Mouse (Mus musculus) embryonic facial prominence, embryonic 12.5 days (tissue): Measurements from ENCODE around the gene Smug1. TPM values are rescaled to one million over a fixed set of nuclear protein-coding genes. Genes with fewer than 3 reads are reported as not detected.

ENCODE experiments used
- ATAC-seq: fragments of 200-750 bp; cut with Nextera tagmentation; 2 replicates; pipeline ENCODE4 v1.8.0; 2017; ENCODE audit not compliant: insufficient number of reproducible peaks, insufficient read depth, low FRiP score, low TSS enrichment
- H3K27ac ChIP-seq: fragments of 300-500 bp; sonication (generic); 2 replicates; pipeline ENCODE4 v1.5.1; 2016; ENCODE audit warnings: mild to moderate bottlenecking
- H3K27me3 ChIP-seq: fragments of 300-500 bp; sonication (generic); 2 replicates; pipeline ENCODE4 v1.6.1; 2016; ENCODE audit warnings: mild to moderate bottlenecking, moderate library complexity
- H3K36me3 ChIP-seq: fragments of 300-500 bp; sonication (generic); 2 replicates; pipeline ENCODE4 v1.6.1; 2016; ENCODE audit warnings: mild to moderate bottlenecking
- H3K4me1 ChIP-seq: fragments of 300-500 bp; sonication (generic); 2 replicates; pipeline ENCODE4 v1.6.1; 2016
- H3K4me2 ChIP-seq: fragments of 300-500 bp; sonication (generic); replicated peaks from 2 replicates; pipeline ENCODE4 v1.6.1; 2016; ENCODE audit warnings: mild to moderate bottlenecking, moderate library complexity
- H3K4me3 ChIP-seq: fragments of 300-500 bp; sonication (generic); 2 replicates; pipeline ENCODE4 v1.5.1; 2016; ENCODE audit warnings: mild to moderate bottlenecking
- H3K9ac ChIP-seq: fragments of 300-500 bp; sonication (generic); 2 replicates; pipeline ENCODE4 v1.6.1; 2016; ENCODE audit warnings: mild to moderate bottlenecking, moderate library complexity
- H3K9me3 ChIP-seq: fragments of 300-500 bp; sonication (generic); 2 replicates; pipeline ENCODE4 v1.6.1; 2016; ENCODE audit warnings: mild to moderate bottlenecking, moderate library complexity
- WGBS: fragments of 180-500 bp; shearing (Covaris S2); methylation state at CpG from one replicate; pipeline ENCODE4 v1.1.7; 2016; 5-methylcytosine and 5-hydroxymethylcytosine counted together
- polyA plus RNA-seq: library from polyadenylated mRNA; unstranded; fragments of >200 nt; fragmentation: Nextera tagmentation; extraction: Ambion mirVana; gene quantifications from 2 replicates; pipeline ENCODE4 v1.2.1, GENCODE M21; 2016

Smug1 gene
- polyA plus RNA-seq, 1 experiment from 2014 or later = 16.6 TPM

- H3K4me2 ChIP-seq = no peak overlapping the region
- peaks cover 12% of the 10 kb centered on the region for H3K4me1 ChIP-seq
- peaks cover 27% of the 10 kb centered on the region for H3K36me3 ChIP-seq
- H3K9ac ChIP-seq = no peak overlapping the region
- WGBS = 74% methylated on average over 6 of the region's 6 CpGs
- H3K27ac ChIP-seq = no peak overlapping the region
- peaks cover 6% of the 10 kb centered on the region; the same call in 1 of the 2 replicates for H3K27me3 ChIP-seq
- no peak for ATAC-seq
- no peak overlapping the region for H3K4me3 ChIP-seq
- H3K9me3 ChIP-seq = no peaks in the 10 kb centered on the region
Observed at GRCm38 (mm10) chr15:103187803-103188202, 20.9 kb upstream of the Smug1 start.

DNA sequence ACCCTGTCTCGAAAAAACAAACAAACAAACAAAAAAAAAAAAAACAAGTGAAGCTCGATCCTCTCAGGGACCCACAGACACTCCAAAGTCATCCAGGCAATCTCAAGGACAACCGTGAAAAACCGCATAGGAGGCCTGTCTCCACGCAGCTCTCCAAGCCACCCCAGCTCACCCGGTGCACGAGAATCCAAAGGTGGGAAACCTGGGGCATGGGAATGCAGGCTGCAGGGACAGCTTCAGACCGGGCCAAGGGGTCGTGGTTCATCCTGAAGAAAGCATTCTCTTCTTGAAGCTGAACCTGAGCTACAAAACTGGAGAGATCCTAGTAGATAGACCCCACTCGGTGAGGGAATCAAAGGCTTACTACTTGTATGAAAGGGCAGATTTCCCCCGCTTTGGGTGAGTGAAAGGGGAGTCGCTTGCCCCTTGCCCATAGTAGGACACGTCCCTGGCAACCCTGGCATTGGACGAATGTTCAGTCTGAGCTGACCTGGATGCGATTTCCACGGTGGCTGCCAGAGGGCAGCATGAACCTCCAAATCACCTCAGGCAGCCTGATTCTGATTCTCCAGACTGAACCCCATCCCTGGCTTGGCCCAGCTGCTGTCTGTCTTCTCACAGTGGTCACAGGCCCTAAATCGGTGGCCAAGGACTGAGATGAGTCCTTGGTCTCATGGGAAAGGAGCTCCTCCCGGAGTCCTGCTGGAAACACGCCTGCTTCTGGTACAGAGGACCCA is 18.7 kb upstream of the Smug1 start:
- 53% methylated on average over 19 of the region's 19 CpGs for WGBS
- Histone ChIP-seq H3K27ac (no peak overlapping the region), H3K4me3 (no peak overlapping the region), H3K27me3 (peaks cover 21% of the 10 kb centered on the region), H3K9me3 (no peaks in the 10 kb centered on the region), H3K36me3 (peaks cover 8% of the 10 kb centered on the region), H3K4me1 (peaks cover 18% of the 10 kb centered on the region), H3K9ac (no peak overlapping the region), H3K4me2 (no peak overlapping the region)
- ATAC-seq = no peak

- no peak overlapping the region for H3K9ac ChIP-seq
- no peak for ATAC-seq
- no peaks in the 10 kb centered on the region for H3K36me3 ChIP-seq
- peak overlapping the region; percentile 55 for H3K4me2 ChIP-seq
- peaks cover 18% of the 10 kb centered on the region for H3K4me1 ChIP-seq
- H3K27me3 ChIP-seq = peaks cover 37% of the 10 kb centered on the region
- H3K9me3 ChIP-seq = no peaks in the 10 kb centered on the region
- 12% methylated on average over 25 of the region's 25 CpGs for WGBS
- H3K27ac ChIP-seq = no peak overlapping the region
- H3K4me3 ChIP-seq = peak overlapping the region; percentile 2; the same call in 1 of the 2 replicates
Observed at GRCm38 (mm10) chr15:103183651-103184610, 17.0 kb upstream of the Smug1 start.

- peaks cover 45% of the 10 kb centered on the region for H3K27me3 ChIP-seq
- no peak overlapping the region for H3K9ac ChIP-seq
Observed at GRCm38 (mm10) chr15:103183135-103183534, 16.2 kb upstream of the Smug1 start.

GRCm38 (mm10) chr15:103182166-103182790 is 15.4 kb upstream of the Smug1 start:
- ATAC-seq = 0 out of 2 replicates have a peak, but pooled peaks have one; percentile 31
- Histone ChIP-seq H3K9ac (peak overlapping the region; percentile 1; the same call in 1 of the 2 replicates), H3K4me1 (peaks cover 23% of the 10 kb centered on the region), H3K27me3 (peaks cover 52% of the 10 kb centered on the region), H3K4me2 (peak overlapping the region; percentile 55), H3K9me3 (no peaks in the 10 kb centered on the region), H3K4me3 (peak overlapping the region; percentile 28), H3K27ac (no peak overlapping the region), H3K36me3 (no peaks in the 10 kb centered on the region)
- WGBS = 2% methylated on average over 34 of the region's 48 CpGs

More at GRCm38 (mm10) chr15:103183135-103183534, 16.2 kb upstream of the Smug1 start:
- Histone ChIP-seq H3K4me1 (peaks cover 18% of the 10 kb centered on the region), H3K4me2 (peak overlapping the region; percentile 55), H3K27ac (no peak overlapping the region), H3K36me3 (no peaks in the 10 kb centered on the region), H3K9me3 (no peaks in the 10 kb centered on the region), H3K4me3 (peak overlapping the region; percentile 16; the same call in 1 of the 2 replicates)
- under 1% methylated on average over 21 of the region's 21 CpGs for WGBS
- no peak for ATAC-seq

- Histone ChIP-seq H3K27me3 (peaks cover 71% of the 10 kb centered on the region), H3K4me3 (no peak overlapping the region), H3K4me1 (peaks cover 23% of the 10 kb centered on the region), H3K27ac (no peak overlapping the region), H3K9me3 (no peaks in the 10 kb centered on the region), H3K9ac (no peak overlapping the region), H3K36me3 (no peaks in the 10 kb centered on the region), H3K4me2 (no peak overlapping the region)
- no peak for ATAC-seq
Observed at GRCm38 (mm10) chr15:103180406-103180805, 13.5 kb upstream of the Smug1 start.

DNA sequence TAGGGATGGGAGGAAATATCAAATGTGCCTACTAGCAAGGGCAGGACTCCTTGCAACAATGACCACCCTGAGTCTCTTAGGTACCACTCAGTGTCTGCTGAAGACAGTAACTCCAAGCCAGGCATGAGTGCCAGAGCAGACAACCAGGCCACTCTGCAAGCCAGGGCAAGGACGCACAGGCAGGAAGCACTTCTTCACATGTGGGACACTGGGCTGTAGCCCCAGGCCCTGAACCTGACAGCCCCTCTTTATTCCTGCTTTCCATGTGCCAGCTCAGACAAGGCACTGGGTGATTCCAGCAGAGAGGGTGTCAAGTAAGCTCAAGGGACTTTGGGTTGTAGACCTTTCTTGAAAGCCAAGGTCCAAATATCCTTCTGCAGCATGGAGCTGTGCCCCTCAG is 11.9 kb upstream of the Smug1 start:
- ATAC-seq = no peak
- H3K9ac ChIP-seq = no peak overlapping the region
- 52% methylated on average over 1 of the region's 1 CpGs for WGBS

DNA sequence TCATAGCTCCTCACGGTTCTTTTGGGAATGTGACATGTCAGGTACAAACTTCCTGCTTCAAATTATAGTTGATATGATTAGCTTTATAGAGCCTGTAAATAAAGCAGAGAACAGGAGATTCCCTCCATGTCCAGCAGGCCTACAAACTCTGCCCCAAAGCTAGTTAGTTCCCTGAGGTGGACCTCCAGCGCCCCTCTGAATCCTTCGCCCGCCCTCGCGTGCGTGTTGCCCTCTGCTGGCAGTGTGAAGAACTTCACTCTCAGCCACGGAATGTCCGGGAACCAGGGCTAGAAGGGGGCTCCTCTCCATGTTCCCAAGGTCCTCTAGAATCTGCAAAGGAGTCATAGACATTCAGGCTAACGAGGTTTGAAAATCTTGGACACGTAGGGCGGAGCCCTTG is 11.2 kb upstream of the Smug1 start:
- H3K9me3 ChIP-seq = no peaks in the 10 kb centered on the region
- no peak for ATAC-seq
- H3K4me1 ChIP-seq = peaks cover 15% of the 10 kb centered on the region
- no peak overlapping the region for H3K4me2 ChIP-seq
- no peaks in the 10 kb centered on the region for H3K36me3 ChIP-seq
- no peak overlapping the region for H3K4me3 ChIP-seq
- no peak overlapping the region for H3K9ac ChIP-seq
- peaks cover 90% of the 10 kb centered on the region for H3K27me3 ChIP-seq
- 7% methylated on average over 12 of the region's 12 CpGs for WGBS
- H3K27ac ChIP-seq = no peak overlapping the region

More for the DNA sequence above, 11.9 kb upstream of the Smug1 start:
- Histone ChIP-seq H3K4me1 (peaks cover 21% of the 10 kb centered on the region), H3K36me3 (no peaks in the 10 kb centered on the region), H3K4me3 (no peak overlapping the region), H3K9me3 (no peaks in the 10 kb centered on the region), H3K27me3 (peaks cover 87% of the 10 kb centered on the region), H3K27ac (no peak overlapping the region), H3K4me2 (no peak overlapping the region)

GRCm38 (mm10) chr15:103177611-103178041 is 10.7 kb upstream of the Smug1 start:
- no peak for ATAC-seq
- WGBS = 5% methylated on average over 12 of the region's 12 CpGs
- no peak overlapping the region for H3K4me3 ChIP-seq
- H3K36me3 ChIP-seq = no peaks in the 10 kb centered on the region
- no peaks in the 10 kb centered on the region for H3K9me3 ChIP-seq
- no peak overlapping the region for H3K27ac ChIP-seq
- H3K4me2 ChIP-seq = 0 out of 2 replicates have a peak overlapping the region, but pooled peaks have one; percentile 8
- peaks cover 93% of the 10 kb centered on the region for H3K27me3 ChIP-seq
- H3K4me1 ChIP-seq = peaks cover 10% of the 10 kb centered on the region
- no peak overlapping the region for H3K9ac ChIP-seq

GRCm38 (mm10) chr15:103176874-103177421 is 10.1 kb upstream of the Smug1 start:
- WGBS = 1% methylated on average over 18 of the region's 18 CpGs
- Histone ChIP-seq H3K36me3 (no peaks in the 10 kb centered on the region), H3K4me2 (peak overlapping the region; percentile 8; the same call in 1 of the 2 replicates), H3K27ac (no peak overlapping the region), H3K9ac (no peak overlapping the region), H3K4me1 (peaks cover 5% of the 10 kb centered on the region; the same call in 1 of the 2 replicates), H3K27me3 (peaks cover 95% of the 10 kb centered on the region), H3K4me3 (no peak overlapping the region), H3K9me3 (no peaks in the 10 kb centered on the region)
- ATAC-seq = 0 out of 2 replicates have a peak, but pooled peaks have one; percentile 11

GRCm38 (mm10) chr15:103173251-103173650 is 6.4 kb upstream of the Smug1 start:
- 68% methylated on average over 5 of the region's 5 CpGs for WGBS
- Histone ChIP-seq H3K9ac (no peak overlapping the region), H3K27ac (no peak overlapping the region), H3K36me3 (no peaks in the 10 kb centered on the region), H3K4me2 (no peak overlapping the region), H3K27me3 (peaks cover 98% of the 10 kb centered on the region), H3K4me1 (peaks cover 26% of the 10 kb centered on the region), H3K9me3 (no peaks in the 10 kb centered on the region), H3K4me3 (no peak overlapping the region)
- ATAC-seq = no peak
